Comparison of ENCODE assay signal across 23 mouse cellular contexts in the genomic region with DNA sequence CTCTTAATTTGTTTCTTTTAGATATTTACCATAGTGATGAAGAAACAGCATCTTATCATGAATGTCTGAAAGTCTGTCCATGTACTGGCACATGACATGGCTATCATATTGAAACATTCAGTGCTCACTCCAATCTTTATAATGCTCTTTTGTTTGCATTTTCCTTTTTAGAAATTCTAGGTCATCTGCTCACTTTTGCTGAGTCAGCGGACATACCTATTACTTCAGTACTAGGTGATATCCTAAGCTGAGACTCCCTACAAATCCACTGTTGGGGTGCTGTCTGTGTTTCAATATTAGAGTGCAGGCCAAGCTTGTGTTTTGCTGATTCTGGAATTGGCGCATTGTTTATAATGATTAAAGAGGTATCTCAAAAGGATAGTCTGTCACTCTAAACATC.
"Had no signal": no experiment of that assay in that cellular context is flagged by ENCODE, and none has a peak within 500 bp of the region (broad histone marks: within the 10 kb centered on the region; RNA-seq: fewer than 3 reads in every experiment).

No protein-coding gene starts in this region.

- H3K9me3 ChIP-seq: embryonic facial prominence, embryonic 12.5 days; embryonic facial prominence, embryonic 13.5 days; embryonic facial prominence, embryonic 15.5 days; forebrain, embryonic 15.5 days; heart, embryonic 10.5 days had no signal

- H3K4me2 ChIP-seq: embryonic facial prominence, embryonic 12.5 days; embryonic facial prominence, embryonic 13.5 days; embryonic facial prominence, embryonic 15.5 days; forebrain, embryonic 12.5 days; forebrain, embryonic 13.5 days; forebrain, embryonic 15.5 days had no signal

- H3K36me3 ChIP-seq: embryonic facial prominence, embryonic 12.5 days; embryonic facial prominence, embryonic 13.5 days; embryonic facial prominence, embryonic 15.5 days; forebrain, embryonic 10.5 days; forebrain, embryonic 12.5 days; forebrain, embryonic 15.5 days; heart, embryonic 10.5 days had no signal

- H3K4me1 ChIP-seq: embryonic facial prominence, embryonic 12.5 days; embryonic facial prominence, embryonic 13.5 days; embryonic facial prominence, embryonic 15.5 days; forebrain, embryonic 10.5 days; forebrain, embryonic 12.5 days; forebrain, embryonic 13.5 days; forebrain, embryonic 15.5 days had no signal

- H3K27ac ChIP-seq: embryonic facial prominence, embryonic 12.5 days; embryonic facial prominence, embryonic 13.5 days; embryonic facial prominence, embryonic 15.5 days; forebrain, embryonic 10.5 days; forebrain, embryonic 12.5 days; forebrain, embryonic 13.5 days; forebrain, embryonic 15.5 days; gastrocnemius, adult 2 months; heart, adult 2 months; heart, embryonic 10.5 days had no signal

- H3K27me3 ChIP-seq: embryonic facial prominence, embryonic 12.5 days; embryonic facial prominence, embryonic 13.5 days; embryonic facial prominence, embryonic 15.5 days; forebrain, embryonic 12.5 days; forebrain, embryonic 13.5 days; forebrain, embryonic 15.5 days had no signal

- H3K9ac ChIP-seq: embryonic facial prominence, embryonic 12.5 days; embryonic facial prominence, embryonic 13.5 days; embryonic facial prominence, embryonic 15.5 days; forebrain, embryonic 12.5 days; forebrain, embryonic 13.5 days; forebrain, embryonic 15.5 days; forebrain, postnatal 0 days had no signal

- DNase-seq: cerebellum, adult 9-11 months; cerebellum, postnatal 10 days; cerebellum, postnatal 14 days; cerebellum, postnatal 25 days; cerebellum, postnatal 36 days; embryo, embryonic 11 days; forebrain, postnatal 0 days; gastrocnemius, adult 2 months; gastrocnemius, postnatal 10 days; gastrocnemius, postnatal 14 days; gastrocnemius, postnatal 25 days; gastrocnemius, postnatal 36 days; heart, adult 18-20 months; heart, adult 2 months had no signal

- H3K4me3 ChIP-seq: embryonic facial prominence, embryonic 12.5 days; embryonic facial prominence, embryonic 13.5 days; embryonic facial prominence, embryonic 15.5 days; erythroblast, embryonic 14.5 days; forebrain, embryonic 10.5 days; forebrain, embryonic 12.5 days; forebrain, embryonic 13.5 days; forebrain, embryonic 15.5 days; gastrocnemius, adult 2 months; heart, adult 2 months; heart, embryonic 10.5 days had no signal
